Mouse (Mus musculus) natural killer cell, adult 2 months (primary cell): ENCODE measurements around the gene B4galnt1.
A peak's percentile ranks its signal among the peaks of the same experiment; 100 is the strongest.
"Not testable (repeated sequence)": the region's sequence is repeated elsewhere in the genome, so short reads cannot be mapped to it uniquely, and the experiment has no call there.

Source experiments
- DNase-seq, 2 experiments: peaks; one replicate each; pipeline ENCODE4 v3.0.0; 2022; ENCODE audit warnings: low spot score in 2 of 2

B4galnt1 gene

GRCm38 (mm10) chr10:127164631-127165353, at the start of gene B4galnt1:
B4galnt1 (plus strand) TSS chr10:127165225.
- DNase-seq: peak; percentile 76 to 91

GRCm38 (mm10) chr10:127118470-127118869, 46.6 kb upstream of the B4galnt1 start:
- no peak for DNase-seq

- DNase-seq: no peak
Observed at GRCm38 (mm10) chr10:127119229-127119628, 45.8 kb upstream of the B4galnt1 start.

GRCm38 (mm10) chr10:127120301-127121065, 44.5 kb upstream of the B4galnt1 start:
- no peak for DNase-seq

- DNase-seq: peak; percentile 94
Observed at GRCm38 (mm10) chr10:127121066-127121477, 44.0 kb upstream of the B4galnt1 start, which contains the start of gene Os9. Os9 (minus strand) TSS chr10:127121131.

GRCm38 (mm10) chr10:127122018-127122417, 43.0 kb upstream of the B4galnt1 start:
- no peak for DNase-seq

- DNase-seq: no peak
Observed at GRCm38 (mm10) chr10:127122784-127123435, 42.1 kb upstream of the B4galnt1 start.

- DNase-seq: peak; percentile 67 to 78
Observed at GRCm38 (mm10) chr10:127123436-127123805, 41.6 kb upstream of the B4galnt1 start.

GRCm38 (mm10) chr10:127125210-127126001, 39.6 kb upstream of the B4galnt1 start:
- DNase-seq: peak; percentile 60 to 71

- no peak for DNase-seq
Observed at GRCm38 (mm10) chr10:127126579-127126978, 38.4 kb upstream of the B4galnt1 start.

- DNase-seq: no peak
Observed at GRCm38 (mm10) chr10:127127711-127128279, 37.2 kb upstream of the B4galnt1 start.

GRCm38 (mm10) chr10:127129431-127129830, 35.6 kb upstream of the B4galnt1 start:
- no peak for DNase-seq

GRCm38 (mm10) chr10:127132469-127132868, 32.6 kb upstream of the B4galnt1 start:
- no peak for DNase-seq

- DNase-seq: not testable (repeated sequence)
Observed at GRCm38 (mm10) chr10:127134394-127135035, 30.5 kb upstream of the B4galnt1 start.

GRCm38 (mm10) chr10:127135118-127135836, 29.7 kb upstream of the B4galnt1 start:
- DNase-seq: peak; percentile 48 to 58

- DNase-seq: peak; percentile 81 to 86
Observed at GRCm38 (mm10) chr10:127136510-127136909, 28.5 kb upstream of the B4galnt1 start.

- DNase-seq: no peak
Observed at GRCm38 (mm10) chr10:127137896-127138295, 27.1 kb upstream of the B4galnt1 start.

- DNase-seq: no peak
Observed at GRCm38 (mm10) chr10:127138328-127139141, 26.5 kb upstream of the B4galnt1 start.

GRCm38 (mm10) chr10:127140971-127141370, 24.1 kb upstream of the B4galnt1 start:
- peak; percentile 32 to 63 for DNase-seq
